Mouse (Mus musculus): Measurements from ENCODE around the gene Arhgap31.

The Arhgap31 gene

GRCm38 (mm10) chr16:38712581-38713403 is at the start of gene Arhgap31:
TSS of gene Arhgap31 (minus strand) at chr16:38713274.
- peak; percentile 90 to 95 for DNase-seq

- peak in 1 of 2 experiments; percentile 70 for DNase-seq
Measured at GRCm38 (mm10) chr16:38762401-38762800, 49.3 kb upstream of the Arhgap31 start.

- DNase-seq = no peak
Measured at GRCm38 (mm10) chr16:38761972-38762371, 48.9 kb upstream of the Arhgap31 start.

- DNase-seq = no peak
Measured at GRCm38 (mm10) chr16:38760834-38761375, 47.8 kb upstream of the Arhgap31 start.

GRCm38 (mm10) chr16:38760239-38760638 is 47.2 kb upstream of the Arhgap31 start:
- DNase-seq = no peak

- peak; percentile 66 to 70 for DNase-seq
Measured at GRCm38 (mm10) chr16:38758104-38758861, 45.2 kb upstream of the Arhgap31 start.

- DNase-seq = no peak
Measured at GRCm38 (mm10) chr16:38757626-38758025, 44.6 kb upstream of the Arhgap31 start.

GRCm38 (mm10) chr16:38756572-38756971 is 43.5 kb upstream of the Arhgap31 start:
- no peak for DNase-seq

- peak; percentile 81 to 93 for DNase-seq
Measured at GRCm38 (mm10) chr16:38756177-38756503, 43.1 kb upstream of the Arhgap31 start.

- no peak for DNase-seq
Measured at GRCm38 (mm10) chr16:38755452-38756176, 42.5 kb upstream of the Arhgap31 start.

GRCm38 (mm10) chr16:38753631-38754030 is 40.6 kb upstream of the Arhgap31 start:
- no peak for DNase-seq

GRCm38 (mm10) chr16:38750803-38751202 is 37.7 kb upstream of the Arhgap31 start:
- no peak for DNase-seq

GRCm38 (mm10) chr16:38743941-38744673 is 31.0 kb upstream of the Arhgap31 start:
- DNase-seq = no peak

- DNase-seq = no peak
Measured at GRCm38 (mm10) chr16:38742659-38743131, 29.6 kb upstream of the Arhgap31 start.

GRCm38 (mm10) chr16:38742113-38742658 is 29.1 kb upstream of the Arhgap31 start, which contains the start of gene B4galt4:
TSS of gene B4galt4 (plus strand) at chr16:38742264.
- DNase-seq = peak; percentile 88 to 92

GRCm38 (mm10) chr16:38741204-38741903 is 28.3 kb upstream of the Arhgap31 start:
- DNase-seq = no peak

- DNase-seq = peak; percentile 53 to 70
Measured at GRCm38 (mm10) chr16:38730921-38731320, 17.8 kb upstream of the Arhgap31 start.

- peak in 1 of 2 experiments; percentile 43 for DNase-seq
Measured at GRCm38 (mm10) chr16:38729610-38730288, 16.7 kb upstream of the Arhgap31 start.

GRCm38 (mm10) chr16:38729139-38729538 is 16.1 kb upstream of the Arhgap31 start:
- DNase-seq = no peak

GRCm38 (mm10) chr16:38728576-38729132 is 15.6 kb upstream of the Arhgap31 start:
- DNase-seq = no peak

Data from lung, postnatal 4 days (tissue).